Mouse (Mus musculus) cerebellum, adult 2 months (tissue): Measurements from ENCODE around the gene Fam129a.

Source experiments
- CTCF ChIP-seq: fragments of 200-500 bp; IDR thresholded peaks from 2 replicates; pipeline ENCODE4 v1.5.1; 2011; ENCODE audit warnings: low read depth, mild to moderate bottlenecking, control low read depth, low read length, moderate library complexity, borderline replicate concordance; ENCODE audit not compliant: insufficient read depth
- POLR2A ChIP-seq: fragments of 200-500 bp; IDR thresholded peaks from 2 replicates; pipeline ENCODE4 v1.6.1; 2011; ENCODE audit warnings: low read length, control low read depth, borderline replicate concordance; ENCODE audit not compliant: insufficient read depth

- TF ChIP-seq CTCF (no peak), POLR2A (no peak)
Observed at GRCm38 (mm10) chr1:151563401-151563800, 7.6 kb upstream of the Fam129a start.
